In the genomic region with DNA sequence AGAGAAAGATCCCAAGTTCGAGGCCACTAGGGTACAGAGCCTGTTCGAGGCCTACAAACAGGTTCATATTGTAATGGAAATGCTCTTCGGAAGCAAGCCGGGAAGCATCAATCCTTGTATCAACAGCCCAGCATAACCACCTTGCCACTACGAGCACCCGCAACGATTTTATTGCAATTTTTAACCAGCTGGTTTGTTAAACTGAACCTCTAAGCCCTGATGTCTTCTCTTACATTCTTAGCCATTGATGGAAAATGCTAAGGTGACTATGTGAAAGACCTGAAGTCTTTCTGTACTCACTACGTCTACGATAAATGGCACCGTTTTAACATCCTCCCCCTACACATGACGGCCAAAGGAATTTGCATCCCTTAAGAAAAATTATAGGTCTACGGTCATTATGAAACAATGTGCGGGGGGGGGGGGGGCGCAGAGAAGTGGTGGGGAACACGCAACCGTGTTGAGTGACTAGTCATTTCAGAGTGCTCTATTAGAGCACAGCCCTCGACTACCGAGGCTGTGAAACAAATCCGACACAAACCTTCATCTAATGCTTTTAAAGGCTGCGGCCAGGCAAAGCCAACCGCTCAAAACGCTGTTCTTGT, we compare ENCODE assay signal across 9 mouse cellular contexts. TPM values are rescaled to one million over a fixed set of nuclear protein-coding genes. Genes with fewer than 3 reads are reported as not detected.
A peak's percentile ranks its signal among the peaks of the same experiment; 100 is the strongest.
DNase-seq lines count a peak whose midpoint lies in the region; ATAC-seq and TF ChIP-seq lines count a peak whose summit lies in the region.
"Had no signal": no experiment of that assay in that cellular context is flagged by ENCODE, and none has a peak within 500 bp of the region (broad histone marks: within the 10 kb centered on the region; RNA-seq: fewer than 3 reads in every experiment).

No protein-coding gene starts in this region.

- peak overlapping the region; percentile 91 for H3K27ac ChIP-seq in gastrocnemius, adult 2 months
- H3K27ac ChIP-seq in forebrain, embryonic 13.5 days = peak overlapping the region; percentile 97
- H3K27ac ChIP-seq in liver, embryonic 16.5 days (ENCODE audit: low read length) = peak overlapping the region; percentile 93

- peak overlapping the region; percentile 92 for H3K9ac ChIP-seq in forebrain, embryonic 13.5 days
- peak overlapping the region; percentile 93 for H3K9ac ChIP-seq in liver, embryonic 16.5 days (ENCODE audit: low read depth, low read length)

- ATAC-seq in CD4-positive, CD25-positive, alpha-beta regulatory T cell, adult 4 months = peak; percentile 12
- ATAC-seq in forebrain, embryonic 13.5 days = peak; percentile 11
- no peak for ATAC-seq in liver, embryonic 16.5 days (ENCODE audit: low read depth)

- peak overlapping the region; percentile 73 for H3K4me2 ChIP-seq in forebrain, embryonic 13.5 days
- peak overlapping the region; percentile 76 for H3K4me2 ChIP-seq in liver, embryonic 16.5 days (ENCODE audit: low read depth, low read length)

- H3K27me3 ChIP-seq in forebrain, embryonic 13.5 days = no peaks in the 10 kb centered on the region
- no peaks in the 10 kb centered on the region for H3K27me3 ChIP-seq in liver, embryonic 16.5 days (ENCODE audit: control insufficient read depth, insufficient read depth, low read depth, low read length)

- H3K9me3 ChIP-seq in forebrain, embryonic 13.5 days (replicated peaks) = no peaks in the 10 kb centered on the region
- H3K9me3 ChIP-seq in liver, embryonic 16.5 days (replicated peaks; ENCODE audit: control insufficient read depth, low read length) = no peaks in the 10 kb centered on the region

- WGBS in forebrain, embryonic 13.5 days = 3% methylated on average over 22 of the region's 22 CpGs
- WGBS in liver, embryonic 16.5 days (ENCODE audit: insufficient replicate concordance) = 7% methylated on average over 21 of the region's 22 CpGs

- peaks cover 4% of the 10 kb centered on the region; the same call in 1 of the 2 replicates for H3K36me3 ChIP-seq in forebrain, embryonic 13.5 days (ENCODE audit: poor library complexity, severe bottlenecking)
- H3K36me3 ChIP-seq in liver, embryonic 16.5 days (ENCODE audit: control insufficient read depth, insufficient read depth) = no peaks in the 10 kb centered on the region

- no peak for DNase-seq in gastrocnemius, adult 2 months
- no peak for DNase-seq in gastrocnemius, adult 18-20 months (ENCODE audit: low spot score)
- DNase-seq in B cell, adult 2 months = no peak
- DNase-seq in yolk sac, embryonic 10.5 days (ENCODE audit: low spot score) = no peak
- DNase-seq in layer of hippocampus, adult 18-20 months (ENCODE audit: low spot score in 2 of 2) = no peak

- H3K4me1 ChIP-seq in forebrain, embryonic 13.5 days = peaks cover 36% of the 10 kb centered on the region
- peaks cover 51% of the 10 kb centered on the region for H3K4me1 ChIP-seq in liver, embryonic 16.5 days (ENCODE audit: control insufficient read depth, low read depth, low read length)

- peak overlapping the region; percentile 93 for H3K4me3 ChIP-seq in gastrocnemius, adult 2 months
- H3K4me3 ChIP-seq in forebrain, embryonic 13.5 days = peak overlapping the region; percentile 72
- H3K4me3 ChIP-seq in liver, embryonic 16.5 days (ENCODE audit: low read depth, low read length) = peak overlapping the region; percentile 84

- intact Hi-C loops in gastrocnemius, adult 2 months (cut with DNase I) = loop anchor here (5.0 kb wide), 1 partner anchor 54 kb away; no protein-coding TSS in a partner anchor

- no peak for TF ChIP-seq CTCF in gastrocnemius, adult 2 months (IDR thresholded peaks at IDR 0.05)

RNA-seq across cellular contexts. Expression of a gene that starts 53.3 kb away (rescaled TPM):
- total RNA-seq in gastrocnemius, adult 2 months (2021) = not detected
- not detected for total RNA-seq in gastrocnemius, adult 18-20 months (2021)
- polyA plus RNA-seq in CD4-positive, CD25-positive, alpha-beta regulatory T cell, adult 4 months (2017; shearing (Covaris generic)) = not detected
- 206 and 221 TPM in 2 replicates for polyA plus RNA-seq in forebrain, embryonic 13.5 days (2015; fragmentation: Nextera tagmentation; extraction: Ambion mirVana)
- polyA plus RNA-seq in liver, embryonic 16.5 days (2015; fragmentation: Nextera tagmentation; extraction: Ambion mirVana) = 0.06 and 0.09 TPM in 2 replicates
- 100 to 1,000 TPM; 183 to 187 TPM for total RNA-seq in layer of hippocampus, adult 18-20 months (2021)
- total RNA-seq: heart, postnatal 10 days had no signal

RNA-seq across cellular contexts. Expression of a gene that starts 53.8 kb away (rescaled TPM):
- total RNA-seq in gastrocnemius, adult 2 months (2021) = 10 to 100 TPM in 1 of 2 experiments, 1 to 10 TPM in 1; 9.5 to 18.2 TPM
- total RNA-seq in gastrocnemius, adult 18-20 months (2021) = 10 to 100 TPM; 11.4 to 12.3 TPM
- 10 to 100 TPM; 38.0 to 42.2 TPM for polyA plus RNA-seq in CD4-positive, CD25-positive, alpha-beta regulatory T cell, adult 4 months (2017; shearing (Covaris generic))
- 68.8 and 83.9 TPM in 2 replicates for polyA plus RNA-seq in forebrain, embryonic 13.5 days (2015; fragmentation: Nextera tagmentation; extraction: Ambion mirVana)
- 47.4 and 48.4 TPM in 2 replicates for polyA plus RNA-seq in liver, embryonic 16.5 days (2015; fragmentation: Nextera tagmentation; extraction: Ambion mirVana)
- 10 to 100 TPM; 75.5 to 78.5 TPM for total RNA-seq in layer of hippocampus, adult 18-20 months (2021)

Comparison
In these comparisons a context has a peak if more than half of its experiments do, and no peak if none do; other contexts are left out.
1. RNA of a gene that starts 53.3 kb away (total RNA-seq): 183 to 187 TPM in layer of hippocampus, adult 18-20 months; not detected in gastrocnemius, adult 2 months and not detected in gastrocnemius, adult 18-20 months; every median in the first group is over 100 times any median in the second.
2. Peak in every context shown above with its lines, with median percentiles within 50 percentile points of each other: H3K27ac ChIP-seq and H3K4me3 ChIP-seq.